Mouse (Mus musculus): ENCODE measurements around the gene Tfap2a.
A peak's percentile ranks its signal among the peaks of the same experiment; 100 is the strongest.

The Tfap2a gene

GRCm38 (mm10) chr13:40734316-40734965, 3.7 kb downstream of the Tfap2a start:
- no peak for DNase-seq (ENCODE audit: low read depth, low spot score)

GRCm38 (mm10) chr13:40733542-40734151, 4.5 kb downstream of the Tfap2a start:
- no peak for DNase-seq (ENCODE audit: low read depth, low spot score)

DNA sequence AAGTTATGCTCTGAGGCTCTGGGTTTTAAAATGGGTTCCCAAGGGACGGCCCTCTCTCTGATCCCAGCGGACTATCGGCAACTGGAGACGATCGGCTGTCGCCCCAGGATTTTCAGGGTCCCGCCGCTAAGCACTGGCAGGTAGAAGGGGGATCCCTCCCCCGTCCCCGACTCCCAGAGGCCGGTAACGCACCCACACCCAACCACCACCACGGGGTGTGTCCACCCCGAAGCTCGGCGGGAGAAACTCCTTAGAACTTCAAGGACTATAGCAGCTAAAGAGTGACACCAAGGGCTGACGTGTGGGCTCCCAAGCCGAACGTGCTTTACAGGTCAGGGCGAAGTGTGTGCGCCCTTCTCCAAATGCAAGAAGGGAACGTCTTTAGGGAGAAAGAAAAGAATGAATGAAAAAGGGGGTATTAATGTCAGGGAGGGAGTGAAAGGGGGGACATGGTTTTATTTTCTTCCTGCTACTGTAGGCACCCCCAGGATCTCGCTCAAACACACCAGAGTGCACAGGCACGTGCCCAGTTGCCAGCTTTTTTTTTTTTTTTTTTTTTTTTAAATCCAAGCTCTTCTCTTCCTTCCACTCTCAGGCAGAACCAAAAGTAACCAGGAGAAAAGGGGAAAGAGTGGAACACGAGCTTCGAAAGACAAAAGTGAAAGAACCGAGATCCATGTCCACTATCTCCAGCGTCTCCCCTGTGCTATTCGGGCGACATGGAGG, 5.2 kb downstream of the Tfap2a start:
- no peak for DNase-seq (ENCODE audit: low read depth, low spot score)

DNA sequence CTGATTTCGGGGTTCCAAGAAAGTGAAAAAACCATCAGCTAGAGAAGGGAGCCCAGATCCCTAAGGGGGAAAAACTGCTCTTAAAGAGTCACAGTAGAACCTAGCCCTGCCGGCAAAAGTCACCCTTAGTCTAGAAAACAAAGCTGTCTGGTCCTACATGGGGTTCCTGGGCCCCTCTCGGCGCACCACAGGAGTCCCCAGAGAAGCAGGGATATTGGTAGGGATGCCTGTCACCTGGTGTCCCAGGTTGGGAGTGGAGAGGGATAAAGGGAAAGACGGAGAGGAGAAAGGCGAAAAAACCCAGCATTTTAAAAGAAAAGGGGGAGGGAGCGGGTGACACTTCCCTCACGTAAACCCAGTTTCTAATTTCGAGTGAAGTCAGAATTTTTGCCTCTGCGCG, 6.1 kb downstream of the Tfap2a start:
- DNase-seq (ENCODE audit: low read depth, low spot score) = no peak

GRCm38 (mm10) chr13:40731179-40731841, 6.9 kb downstream of the Tfap2a start:
- DNase-seq (ENCODE audit: low read depth, low spot score) = peak; percentile 27

- peak; percentile 64 for DNase-seq (ENCODE audit: low read depth, low spot score)
Observed at GRCm38 (mm10) chr13:40730651-40731178, 7.5 kb downstream of the Tfap2a start.

DNA sequence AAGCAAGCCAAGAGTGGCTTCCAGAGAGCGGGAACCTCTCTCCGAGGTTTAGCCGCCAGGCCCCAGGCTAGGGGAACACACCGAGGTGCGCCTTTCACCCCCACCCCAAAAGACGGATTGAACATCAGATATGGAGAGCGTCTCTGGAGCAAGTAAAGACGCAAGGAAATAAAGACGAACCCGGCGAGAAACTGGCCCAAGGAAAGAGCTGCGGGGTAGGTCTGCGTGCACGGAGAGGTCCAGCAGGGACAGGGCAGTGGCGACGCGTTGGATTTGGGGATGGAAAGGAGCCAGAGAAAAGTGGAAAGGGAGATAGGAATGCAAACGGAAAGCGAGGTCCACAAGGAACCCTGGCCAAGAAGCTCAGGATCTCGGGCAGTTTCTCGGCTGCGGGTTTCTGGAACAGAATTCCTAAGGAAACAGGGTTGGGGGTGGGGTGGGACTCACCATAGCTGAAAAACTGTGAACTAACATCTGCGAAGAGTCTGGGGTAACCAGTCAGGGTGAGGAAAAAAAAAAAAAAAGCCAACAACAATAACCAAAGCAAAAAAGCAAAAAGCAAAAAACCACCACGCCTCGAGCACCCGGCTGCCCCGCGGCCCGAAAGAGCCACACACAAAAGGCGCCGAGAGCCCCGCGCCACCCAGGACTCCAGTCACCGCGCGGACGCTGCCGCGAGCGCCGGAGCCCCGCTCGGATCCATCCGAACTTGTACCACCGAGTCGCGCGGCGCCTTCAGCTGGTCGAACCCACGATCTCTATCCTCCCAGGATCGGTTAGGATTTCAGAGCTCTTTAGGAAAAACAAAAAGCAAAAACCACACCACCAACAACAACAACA, 8.4 kb downstream of the Tfap2a start:
- DNase-seq (ENCODE audit: low read depth, low spot score) = no peak

- DNase-seq (ENCODE audit: low read depth, low spot score) = no peak
Observed at GRCm38 (mm10) chr13:40729037-40729436, 9.1 kb downstream of the Tfap2a start.

DNA sequence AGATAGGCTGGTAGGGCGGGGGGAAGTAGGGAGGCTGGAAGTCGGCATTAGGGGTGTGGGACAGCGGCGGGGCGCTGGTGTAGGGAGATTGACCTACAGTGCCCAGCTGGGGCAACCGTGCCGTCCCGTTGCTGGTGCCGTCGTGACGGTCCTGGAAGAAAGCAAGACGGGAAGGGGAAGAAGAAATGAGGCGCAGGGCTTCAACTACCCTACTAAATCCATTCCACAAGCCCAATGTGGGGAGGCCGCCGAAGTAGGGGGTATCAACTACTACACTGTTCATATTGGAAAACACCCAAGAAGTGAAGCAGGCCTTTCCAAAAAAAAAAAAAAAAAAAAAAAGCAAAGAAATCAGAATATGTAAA, 9.6 kb downstream of the Tfap2a start:
- DNase-seq (ENCODE audit: low read depth, low spot score) = no peak

- DNase-seq (ENCODE audit: low read depth, low spot score) = no peak
Observed at GRCm38 (mm10) chr13:40727731-40728625, 10.2 kb downstream of the Tfap2a start.

DNA sequence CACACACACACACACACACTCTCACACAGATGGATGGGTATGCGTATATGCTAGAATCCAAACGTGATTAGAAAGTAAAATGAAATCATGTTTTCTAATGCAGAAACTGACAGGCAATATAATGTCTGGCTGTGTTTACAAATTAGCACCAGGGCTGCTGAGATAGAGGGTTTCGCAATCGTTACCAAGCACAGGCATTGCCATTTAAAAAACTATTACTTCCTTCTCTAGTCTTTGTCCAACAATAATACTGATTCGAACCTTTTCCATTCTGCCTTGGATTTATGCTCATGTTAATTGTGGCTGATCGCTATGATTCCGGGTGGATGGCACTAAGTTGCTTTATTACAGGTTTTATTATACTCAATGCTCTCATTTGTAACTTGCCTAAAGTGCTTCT, 12.3 kb downstream of the Tfap2a start:
- DNase-seq (ENCODE audit: low read depth, low spot score) = no peak

DNA sequence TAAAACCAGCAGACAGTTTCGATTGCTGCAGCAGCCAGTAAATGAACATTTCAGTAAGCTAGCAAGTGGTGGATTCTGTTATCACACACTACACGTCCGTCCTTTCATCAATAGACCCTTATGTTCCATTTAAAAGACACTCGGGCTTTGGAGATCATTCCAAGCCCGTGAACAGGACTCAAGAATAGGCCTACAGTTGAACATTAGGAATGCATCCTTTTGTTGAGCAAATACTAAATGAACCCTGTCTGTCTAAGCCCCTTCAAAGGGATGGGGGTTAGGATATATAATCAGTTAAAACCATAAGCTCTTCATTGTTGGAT, 14.6 kb downstream of the Tfap2a start:
- DNase-seq (ENCODE audit: low read depth, low spot score) = no peak

- peak; percentile 95 for DNase-seq (ENCODE audit: low read depth, low spot score)
Observed at GRCm38 (mm10) chr13:40722741-40723597, 15.2 kb downstream of the Tfap2a start.

- no peak for DNase-seq (ENCODE audit: low read depth, low spot score)
Observed at GRCm38 (mm10) chr13:40719741-40720082, 18.5 kb downstream of the Tfap2a start.

- no peak for DNase-seq (ENCODE audit: low read depth, low spot score)
Observed at GRCm38 (mm10) chr13:40719066-40719740, 19.0 kb downstream of the Tfap2a start.

DNA sequence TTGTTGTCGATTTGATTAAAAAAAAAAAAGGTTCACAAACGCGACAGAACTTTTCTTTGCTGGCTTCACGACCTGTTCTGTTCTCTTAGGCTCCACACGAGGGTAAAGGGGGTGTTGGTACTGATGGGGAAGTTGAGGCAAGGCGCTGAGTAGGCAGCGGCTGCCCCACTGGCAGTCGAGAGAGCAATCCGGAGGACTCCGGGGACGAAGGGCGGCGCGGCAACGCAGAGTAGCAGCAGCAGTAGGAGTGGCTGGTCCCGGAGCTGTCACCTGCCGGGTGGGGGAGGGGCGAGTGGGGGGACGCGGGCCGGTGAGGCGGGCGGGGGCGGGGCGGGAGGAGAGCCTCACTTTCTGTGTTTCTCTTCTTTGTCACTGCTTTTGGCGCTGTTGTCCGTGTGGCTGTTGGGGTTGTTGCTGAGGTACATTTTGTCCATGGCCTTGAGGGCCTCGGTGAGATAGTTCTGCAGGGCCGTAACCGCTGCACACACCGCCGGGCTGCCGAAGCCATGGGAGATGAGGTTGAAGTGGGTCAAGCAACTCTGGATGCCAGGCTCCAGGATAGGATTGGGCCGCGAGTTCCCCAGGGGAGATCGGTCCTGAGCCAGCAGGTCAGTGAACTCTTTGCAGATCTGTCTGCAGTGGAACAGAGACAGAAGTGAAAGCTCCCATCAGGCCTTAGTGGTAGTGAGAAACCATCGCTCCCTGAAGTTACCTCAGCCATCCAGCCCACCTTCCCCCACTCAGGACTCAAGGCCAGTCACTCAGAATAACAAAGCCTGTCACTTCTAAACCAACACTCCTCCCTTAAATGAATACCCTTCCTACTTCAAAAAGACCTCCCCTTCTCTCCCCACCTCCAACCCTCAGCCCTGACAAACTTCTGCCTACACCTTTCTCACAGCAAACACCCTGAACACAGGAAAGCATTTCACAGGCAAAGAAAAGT, 21.1 kb downstream of the Tfap2a start:
- no peak for DNase-seq (ENCODE audit: low read depth, low spot score)

DNA sequence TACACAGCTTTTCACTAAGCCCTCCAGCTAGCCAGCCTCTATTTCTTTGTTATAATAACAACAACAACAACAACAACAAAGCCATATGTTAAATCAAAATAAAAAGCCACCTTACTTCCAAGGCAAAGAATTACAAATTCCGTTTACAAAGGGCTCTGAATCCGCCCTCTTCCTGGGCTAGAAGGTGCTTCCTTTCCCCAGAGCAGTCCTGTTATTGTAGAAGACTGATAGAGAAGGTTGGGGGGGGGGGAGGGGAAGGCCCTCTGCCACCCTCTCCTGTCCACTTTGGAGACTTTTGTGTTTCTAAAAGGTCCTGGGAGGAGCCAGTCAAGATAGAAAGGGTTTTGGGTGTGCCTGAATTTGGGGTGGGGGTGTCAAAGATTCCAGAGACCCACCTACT, 23.6 kb downstream of the Tfap2a start:
- DNase-seq (ENCODE audit: low read depth, low spot score) = no peak

GRCm38 (mm10) chr13:40713681-40714080, 24.5 kb downstream of the Tfap2a start:
- DNase-seq (ENCODE audit: low read depth, low spot score) = no peak

All from CD4-positive helper T cell, adult 2 months (primary cell).